Mouse (Mus musculus) MEL (cell line): ENCODE data around the gene Gusb. TPM values are rescaled to one million over a fixed set of nuclear protein-coding genes. Genes with fewer than 3 reads are reported as not detected.

Experiments
- DNase-seq: peaks from one replicate; pipeline ENCODE4 v3.0.0; 2011; ENCODE audit warnings: low read depth, low spot score
- H3K27ac ChIP-seq: 2 replicates; pipeline ENCODE4 v1.5.1; 2012; ENCODE audit warnings: low read depth, mild to moderate bottlenecking, control low read depth, low read length, moderate library complexity; ENCODE audit not compliant: control insufficient read depth
- H3K27me3 ChIP-seq, 2 experiments: fragments of 150-350 bp in 1 of 2; sonication (generic) in 1 of 2; 2 replicates each; pipeline ENCODE4 v1.6.1; 2012; ENCODE audit warnings: low read length in 2 of 2, mild to moderate bottlenecking in 2 of 2, improper control_type of control experiment in 1 of 2, moderate library complexity in 1 of 2; ENCODE audit not compliant: insufficient read depth in 2 of 2, control insufficient read depth in 1 of 2
- H3K36me3 ChIP-seq, 2 experiments: 2 replicates each; pipeline ENCODE4 v1.6.1; 2012 to 2014; ENCODE audit warnings: low read length in 2 of 2, improper control_type of control experiment in 1 of 2, inconsistent platforms in 1 of 2, mild to moderate bottlenecking in 1 of 2; ENCODE audit not compliant: insufficient read depth in 2 of 2, control insufficient read depth in 1 of 2
- H3K4me1 ChIP-seq, 2 experiments: fragments of 150-350 bp in 1 of 2; sonication (generic) in 1 of 2; 2 replicates each; pipeline ENCODE4 v1.6.1; 2012; ENCODE audit warnings: low read length in 2 of 2, improper control_type of control experiment in 1 of 2, mild to moderate bottlenecking in 1 of 2; ENCODE audit not compliant: insufficient read depth in 2 of 2, control insufficient read depth in 1 of 2
- H3K4me3 ChIP-seq, 2 experiments: fragments of 150-350 bp in 1 of 2; sonication (generic) in 1 of 2; 2 replicates each; pipeline ENCODE4 v1.5.1; 2012; ENCODE audit warnings: low read depth in 2 of 2, low read length in 2 of 2, mild to moderate bottlenecking in 2 of 2, moderate library complexity in 2 of 2, control low read depth in 1 of 2, improper control_type of control experiment in 1 of 2; ENCODE audit not compliant: control insufficient read depth in 1 of 2, insufficient read depth in 1 of 2
- H3K79me2 ChIP-seq: 2 replicates; pipeline ENCODE4 v1.6.1; 2012; ENCODE audit warnings: mild to moderate bottlenecking, low read length, moderate library complexity; ENCODE audit not compliant: control insufficient read depth, poor library complexity, insufficient read depth
- H3K9ac ChIP-seq: 2 replicates; pipeline ENCODE4 v1.6.1; 2012; ENCODE audit warnings: low read depth, mild to moderate bottlenecking, control low read depth, low read length, moderate library complexity; ENCODE audit not compliant: control insufficient read depth, poor library complexity, severe bottlenecking
- H3K9me3 ChIP-seq: fragments of 150-350 bp; sonication (generic); replicated peaks from 2 replicates; pipeline ENCODE4 v1.6.1; 2012; ENCODE audit warnings: mild to moderate bottlenecking, low read length, improper control_type of control experiment, moderate library complexity; ENCODE audit not compliant: insufficient read depth
- CTCF ChIP-seq, 3 experiments: IDR thresholded peaks in 2 of 3; conservative IDR thresholded peaks in 1 of 3; 2 replicates each; pipeline ENCODE4 v1.5.1; 2011 to 2012; ENCODE audit warnings: low read length in 3 of 3, low read depth in 2 of 3, mild to moderate bottlenecking in 2 of 3, improper control_type of control experiment in 1 of 3, inconsistent platforms in 1 of 3, mixed read lengths in 1 of 3, moderate library complexity in 1 of 3; ENCODE audit not compliant: control insufficient read depth in 1 of 3, insufficient read depth in 1 of 3, poor library complexity in 1 of 3, severe bottlenecking in 1 of 3
- JUND ChIP-seq: IDR thresholded peaks from 2 replicates; pipeline ENCODE4 v1.6.1; 2011; ENCODE audit warnings: low read depth, mild to moderate bottlenecking, improper control_type of control experiment, low read length
- MAX ChIP-seq: IDR thresholded peaks from 2 replicates; pipeline ENCODE4 v1.6.1; 2011; ENCODE audit warnings: low read length, improper control_type of control experiment
- MAZ ChIP-seq: IDR thresholded peaks from 2 replicates; pipeline ENCODE4 v1.6.1; 2012; ENCODE audit warnings: low read depth, mild to moderate bottlenecking, inconsistent platforms, low read length, improper control_type of control experiment
- MYB ChIP-seq: IDR thresholded peaks from 2 replicates; pipeline ENCODE4 v1.6.1; 2011; ENCODE audit warnings: mild to moderate bottlenecking, low read depth, low read length, improper control_type of control experiment
- NRF1 ChIP-seq: IDR thresholded peaks from 2 replicates; pipeline ENCODE4 v1.6.1; 2014; ENCODE audit warnings: low read depth, mild to moderate bottlenecking, inconsistent platforms, low read length, improper control_type of control experiment, moderate library complexity; ENCODE audit not compliant: poor library complexity, insufficient read depth, severe bottlenecking
- POLR2AphosphoS5 ChIP-seq: IDR thresholded peaks from 2 replicates; pipeline ENCODE4 v1.6.1; 2012; ENCODE audit warnings: low read depth, borderline replicate concordance, mild to moderate bottlenecking, inconsistent platforms, low read length, moderate library complexity, mixed read lengths
- RAD21 ChIP-seq: IDR thresholded peaks from 2 replicates; pipeline ENCODE4 v1.6.1; 2011; ENCODE audit warnings: mild to moderate bottlenecking, low read depth, low read length, improper control_type of control experiment
- RCOR1 ChIP-seq: IDR thresholded peaks from 2 replicates; pipeline ENCODE4 v1.6.1; 2012; ENCODE audit warnings: low read depth, mild to moderate bottlenecking, inconsistent platforms, low read length, improper control_type of control experiment
- SIN3A ChIP-seq: IDR thresholded peaks from 2 replicates; pipeline ENCODE4 v1.6.1; 2012; ENCODE audit warnings: low read length, improper control_type of control experiment, inconsistent platforms
- SMC3 ChIP-seq: IDR thresholded peaks from 2 replicates; pipeline ENCODE4 v1.6.1; 2011; ENCODE audit warnings: low read depth, low read length, improper control_type of control experiment
- TAL1 ChIP-seq: IDR thresholded peaks from 2 replicates; pipeline ENCODE4 v1.6.1; 2012; ENCODE audit warnings: mild to moderate bottlenecking, inconsistent platforms, low read length, moderate library complexity, mixed read lengths
- TCF12 ChIP-seq: IDR thresholded peaks from 2 replicates; pipeline ENCODE4 v1.6.1; 2014; ENCODE audit warnings: low read depth, mild to moderate bottlenecking, inconsistent platforms, low read length, improper control_type of control experiment, moderate library complexity
- ZNF384 ChIP-seq: IDR thresholded peaks from 2 replicates; pipeline ENCODE4 v1.6.1; 2012; ENCODE audit warnings: low read depth, mild to moderate bottlenecking, inconsistent platforms, low read length, improper control_type of control experiment
- polyA plus RNA-seq, 2 experiments: library from polyadenylated mRNA; stranded (reverse) in 1 of 2; unstranded in 1 of 2; fragments of >175 nt in 1 of 2; fragments of >200 nt in 1 of 2; gene quantifications; 2 replicates each; pipeline versions ENCODE4 v1.2.1 to v1.2.4; 2012; ENCODE audit warnings: low replicate concordance in 2 of 2, low read depth in 1 of 2; ENCODE audit not compliant: insufficient read length in 2 of 2, insufficient read depth in 1 of 2, missing spikeins in 1 of 2
- total RNA-seq: library from RNA; depleted of rRNA; stranded (reverse); fragments of 300-350 nt; gene quantifications from 2 replicates; pipeline ENCODE4 v1.2.3, GENCODE M21; 2012

Gene Gusb
- total and polyA plus RNA-seq, 3 experiments, result 44.4 to 107 (median 54.2) TPM

- Histone ChIP-seq H3K4me1 (no peaks in the 10 kb centered on the region), H3K27me3 (no peaks in the 10 kb centered on the region), H3K9me3 (no peaks in the 10 kb centered on the region), H3K79me2 (no peaks in the 10 kb centered on the region), H3K27ac (no peak overlapping the region), H3K4me3 (no peak overlapping the region), H3K9ac (no peak overlapping the region), H3K36me3 (no peaks in the 10 kb centered on the region)
- no peak for DNase-seq
- peak; percentile 18 to 49 (median 42); a peak in 5 of 6 replicates for TF ChIP-seq CTCF (IDR thresholded peaks at IDR 0.05 in 2 of 3, conservative IDR thresholded peaks at IDR 0.05 in 1 of 3; ENCODE audit: control insufficient read depth in 1 of 3, insufficient read depth in 1 of 3, low read depth in 2 of 3, low read length in 3 of 3, poor library complexity in 1 of 3, severe bottlenecking in 1 of 3)
- TF ChIP-seq MYB, result no peak
- TF ChIP-seq SIN3A, result no peak
- no peak for TF ChIP-seq TAL1
Observed at GRCm38 (mm10) chr5:130015104-130015503, 12.3 kb upstream of the Gusb start.

DNA sequence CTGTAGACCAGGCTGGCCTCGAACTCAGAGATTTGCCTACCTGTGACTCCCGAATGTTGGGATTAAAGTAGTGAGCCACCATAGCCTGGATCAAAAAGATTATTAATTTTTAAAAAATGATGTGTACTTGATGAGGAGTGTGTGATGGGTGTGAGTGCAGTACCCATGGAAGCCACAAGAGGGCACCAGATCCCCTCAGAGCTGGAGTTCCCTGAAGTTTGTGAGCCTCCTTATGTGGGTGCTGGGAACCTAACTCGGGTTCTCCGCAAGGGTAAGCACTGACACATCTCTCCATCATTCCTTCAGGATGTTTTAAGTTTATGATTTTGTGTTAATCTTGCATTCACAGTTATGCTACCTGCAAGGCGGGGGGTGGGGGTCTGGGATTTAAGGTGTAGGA lies 8.1 kb upstream of the Gusb start:
- Histone ChIP-seq H3K9me3 (no peaks in the 10 kb centered on the region), H3K4me3 (no peak overlapping the region), H3K36me3 (no peaks in the 10 kb centered on the region), H3K79me2 (no peaks in the 10 kb centered on the region), H3K27ac (no peak overlapping the region), H3K4me1 (no peaks in the 10 kb centered on the region), H3K27me3 (no peaks in the 10 kb centered on the region), H3K9ac (no peak overlapping the region)
- peak; percentile 46 for DNase-seq
- TF ChIP-seq JUND (no peak), SMC3 (peak; percentile 34), CTCF (IDR thresholded peaks at IDR 0.05 in 2 of 3, conservative IDR thresholded peaks at IDR 0.05 in 1 of 3; ENCODE audit: control insufficient read depth in 1 of 3, insufficient read depth in 1 of 3, low read depth in 2 of 3, low read length in 3 of 3, poor library complexity in 1 of 3, severe bottlenecking in 1 of 3) (peak; percentile 57 to 80 (median 67)), ZNF384 (no peak)

DNA sequence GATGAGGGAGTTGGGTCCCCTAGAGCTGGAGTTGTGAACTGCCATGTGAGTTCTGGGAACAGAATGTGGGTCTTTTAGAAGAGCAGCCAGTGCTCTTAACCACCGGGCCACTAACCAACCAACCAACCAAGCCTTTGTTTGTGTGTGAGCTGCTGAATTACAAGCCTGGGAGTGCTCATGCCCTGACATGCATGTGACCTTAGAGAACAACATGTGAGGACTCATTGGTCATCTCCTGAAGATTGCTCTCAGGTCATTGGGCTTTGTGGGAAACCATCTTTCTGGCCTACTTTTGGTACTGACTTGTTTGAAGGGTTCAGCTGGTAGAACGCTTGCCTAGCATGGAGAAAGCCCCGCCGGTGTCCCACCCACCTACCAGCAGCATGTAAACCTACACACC lies 6.9 kb upstream of the Gusb start:
- H3K79me2 ChIP-seq, result no peaks in the 10 kb centered on the region
- H3K9me3 ChIP-seq, result no peaks in the 10 kb centered on the region
- no peak for DNase-seq
- H3K27me3 ChIP-seq, result no peaks in the 10 kb centered on the region
- no peaks in the 10 kb centered on the region for H3K4me1 ChIP-seq
- H3K9ac ChIP-seq, result no peak overlapping the region
- H3K36me3 ChIP-seq, result no peaks in the 10 kb centered on the region
- H3K4me3 ChIP-seq, result no peak overlapping the region
- no peak overlapping the region for H3K27ac ChIP-seq
- TF ChIP-seq POLR2AphosphoS5 (no peak), MAX (no peak), NRF1 (no peak), TCF12 (no peak), MYB (no peak), SIN3A (no peak), RAD21 (no peak), TAL1 (no peak), ZNF384 (no peak), MAZ (no peak), RCOR1 (no peak)
